Mouse (Mus musculus): ENCODE data around the gene Dner. TPM values are rescaled to one million over a fixed set of nuclear protein-coding genes. Genes with fewer than 3 reads are reported as not detected.

Dner gene
- total and polyA plus RNA-seq, 2 experiments from 2014 or later = 322 to 331 TPM

GRCm38 (mm10) chr1:84437565-84437964 lies 258.5 kb downstream of the Dner start:
- Histone ChIP-seq H3K4me3 (ENCODE audit: low read length) (no peak overlapping the region), H3K27ac (no peak overlapping the region), H3K9ac (replicated peaks; ENCODE audit: low read length) (no peak overlapping the region), H3K36me3 (ENCODE audit: insufficient read depth, low read length) (no peaks in the 10 kb centered on the region), H3K4me1 (ENCODE audit: insufficient read depth, low read length) (no peaks in the 10 kb centered on the region), H3K27me3 (ENCODE audit: insufficient read depth, low read length) (no peaks in the 10 kb centered on the region), H3K9me3 (ENCODE audit: low read length) (no peaks in the 10 kb centered on the region), H3K4me2 (ENCODE audit: low read depth, low read length) (no peak overlapping the region)
- no peak for DNase-seq (ENCODE audit: low spot score)
- no peak for ATAC-seq
- TF ChIP-seq CTCF (IDR thresholded peaks at IDR 0.05; ENCODE audit: low read depth) = no peak

DNA sequence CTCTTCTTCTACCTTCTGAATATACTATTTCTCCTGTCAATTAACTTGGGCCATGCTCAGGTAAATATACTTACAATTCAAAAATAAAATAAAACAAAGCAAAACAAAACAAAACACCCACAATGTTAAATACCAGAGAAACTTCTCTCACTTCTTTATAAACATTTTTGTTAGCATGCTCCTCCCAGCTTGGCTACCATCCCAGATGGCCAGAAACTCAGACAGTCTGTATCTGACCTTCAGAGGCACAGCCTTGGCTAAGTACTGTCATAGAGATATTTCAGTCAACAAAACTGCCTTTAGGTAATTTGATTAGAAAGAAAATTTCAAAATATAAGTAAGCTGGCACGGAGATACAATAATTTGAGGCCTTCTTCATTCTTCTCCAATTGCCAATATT lies 259.7 kb downstream of the Dner start:
- Histone ChIP-seq H3K36me3 (ENCODE audit: insufficient read depth, low read length) (no peaks in the 10 kb centered on the region), H3K4me2 (ENCODE audit: low read depth, low read length) (no peak overlapping the region), H3K4me3 (ENCODE audit: low read length) (no peak overlapping the region), H3K9me3 (ENCODE audit: low read length) (no peaks in the 10 kb centered on the region), H3K27ac (no peak overlapping the region), H3K27me3 (ENCODE audit: insufficient read depth, low read length) (no peaks in the 10 kb centered on the region), H3K4me1 (ENCODE audit: insufficient read depth, low read length) (no peaks in the 10 kb centered on the region), H3K9ac (replicated peaks; ENCODE audit: low read length) (no peak overlapping the region)
- WGBS = 64% methylated on average over 1 of the region's 1 CpGs
- DNase-seq (ENCODE audit: low spot score) (no peak), ATAC-seq (no peak)
- TF ChIP-seq CTCF (IDR thresholded peaks at IDR 0.05; ENCODE audit: low read depth) = no peak

- Histone ChIP-seq H3K4me3 (ENCODE audit: low read length) (no peak overlapping the region), H3K27me3 (ENCODE audit: insufficient read depth, low read length) (no peaks in the 10 kb centered on the region), H3K4me1 (ENCODE audit: insufficient read depth, low read length) (no peaks in the 10 kb centered on the region), H3K9ac (replicated peaks; ENCODE audit: low read length) (no peak overlapping the region), H3K4me2 (ENCODE audit: low read depth, low read length) (no peak overlapping the region), H3K36me3 (ENCODE audit: insufficient read depth, low read length) (no peaks in the 10 kb centered on the region), H3K9me3 (ENCODE audit: low read length) (no peaks in the 10 kb centered on the region), H3K27ac (no peak overlapping the region)
- peak; percentile 57 for TF ChIP-seq CTCF (IDR thresholded peaks at IDR 0.05; ENCODE audit: low read depth)
- DNase-seq (ENCODE audit: low spot score) (peak; percentile 70), ATAC-seq (no peak)
- 82% methylated on average over 6 of the region's 6 CpGs for WGBS
Observed at GRCm38 (mm10) chr1:84433291-84433980, 262.6 kb downstream of the Dner start.

GRCm38 (mm10) chr1:84432311-84432710 lies 263.7 kb downstream of the Dner start:
- TF ChIP-seq CTCF (IDR thresholded peaks at IDR 0.05; ENCODE audit: low read depth) = no peak
- no peaks in the 10 kb centered on the region for H3K36me3 ChIP-seq (ENCODE audit: insufficient read depth, low read length)
- DNase-seq (ENCODE audit: low spot score) (no peak), ATAC-seq (no peak)
- H3K9me3 ChIP-seq (ENCODE audit: low read length) = no peaks in the 10 kb centered on the region
- no peak overlapping the region for H3K9ac ChIP-seq (replicated peaks; ENCODE audit: low read length)
- 54% methylated on average over 1 of the region's 1 CpGs for WGBS
- no peak overlapping the region for H3K4me2 ChIP-seq (ENCODE audit: low read depth, low read length)
- no peak overlapping the region for H3K27ac ChIP-seq
- no peaks in the 10 kb centered on the region for H3K4me1 ChIP-seq (ENCODE audit: insufficient read depth, low read length)
- no peaks in the 10 kb centered on the region for H3K27me3 ChIP-seq (ENCODE audit: insufficient read depth, low read length)
- no peak overlapping the region for H3K4me3 ChIP-seq (ENCODE audit: low read length)

- Histone ChIP-seq H3K9ac (replicated peaks; ENCODE audit: low read length) (no peak overlapping the region), H3K27ac (no peak overlapping the region), H3K4me3 (ENCODE audit: low read length) (no peak overlapping the region), H3K36me3 (ENCODE audit: insufficient read depth, low read length) (no peaks in the 10 kb centered on the region), H3K9me3 (ENCODE audit: low read length) (no peaks in the 10 kb centered on the region), H3K4me1 (ENCODE audit: insufficient read depth, low read length) (no peaks in the 10 kb centered on the region), H3K4me2 (ENCODE audit: low read depth, low read length) (no peak overlapping the region), H3K27me3 (ENCODE audit: insufficient read depth, low read length) (no peaks in the 10 kb centered on the region)
- DNase-seq (ENCODE audit: low spot score) (no peak), ATAC-seq (no peak)
- 71% methylated on average over 1 of the region's 1 CpGs for WGBS
- no peak for TF ChIP-seq CTCF (IDR thresholded peaks at IDR 0.05; ENCODE audit: low read depth)
Observed at GRCm38 (mm10) chr1:84428331-84428730, 267.7 kb downstream of the Dner start.

- H3K4me3 ChIP-seq (ENCODE audit: low read length) = no peak overlapping the region
- peak; percentile 31; the same call in 1 of the 2 replicates for ATAC-seq
- no peaks in the 10 kb centered on the region for H3K27me3 ChIP-seq (ENCODE audit: insufficient read depth, low read length)
- H3K9ac ChIP-seq (replicated peaks; ENCODE audit: low read length) = no peak overlapping the region
- whole genome bisulfite sequencing = 68% methylated on average over 11 of the region's 11 CpGs
- no peak for DNase-seq (ENCODE audit: low spot score)
- H3K4me2 ChIP-seq (ENCODE audit: low read depth, low read length) = no peak overlapping the region
- no peak for TF ChIP-seq CTCF (IDR thresholded peaks at IDR 0.05; ENCODE audit: low read depth)
- no peaks in the 10 kb centered on the region for H3K36me3 ChIP-seq (ENCODE audit: insufficient read depth, low read length)
- H3K9me3 ChIP-seq (ENCODE audit: low read length) = no peaks in the 10 kb centered on the region
- H3K4me1 ChIP-seq (ENCODE audit: insufficient read depth, low read length) = no peaks in the 10 kb centered on the region
- H3K27ac ChIP-seq = peak overlapping the region; percentile 8; the same call in 1 of the 2 replicates
Observed at GRCm38 (mm10) chr1:84427757-84428156, 268.3 kb downstream of the Dner start.

- H3K27ac ChIP-seq = no peak overlapping the region
- no peaks in the 10 kb centered on the region for H3K4me1 ChIP-seq (ENCODE audit: insufficient read depth, low read length)
- no peaks in the 10 kb centered on the region for H3K27me3 ChIP-seq (ENCODE audit: insufficient read depth, low read length)
- TF ChIP-seq CTCF (IDR thresholded peaks at IDR 0.05; ENCODE audit: low read depth) = no peak
- no peaks in the 10 kb centered on the region for H3K36me3 ChIP-seq (ENCODE audit: insufficient read depth, low read length)
- 84% methylated on average over 5 of the region's 5 CpGs for WGBS
- H3K4me3 ChIP-seq (ENCODE audit: low read length) = no peak overlapping the region
- H3K9ac ChIP-seq (replicated peaks; ENCODE audit: low read length) = no peak overlapping the region
- H3K9me3 ChIP-seq (ENCODE audit: low read length) = no peaks in the 10 kb centered on the region
- DNase-seq (ENCODE audit: low spot score) (no peak), ATAC-seq (no peak)
- no peak overlapping the region for H3K4me2 ChIP-seq (ENCODE audit: low read depth, low read length)
Observed at GRCm38 (mm10) chr1:84426679-84427078, 269.3 kb downstream of the Dner start.

Measured in hindbrain, postnatal 0 days (tissue).